Mouse (Mus musculus) embryo, embryonic 10 days (tissue): ENCODE measurements around the gene Rchy1.

Source experiments
- DNase-seq: peaks from one replicate; pipeline ENCODE4 v3.0.0-alpha.2; 2015; ENCODE audit warnings: low spot score

Gene Rchy1

DNA sequence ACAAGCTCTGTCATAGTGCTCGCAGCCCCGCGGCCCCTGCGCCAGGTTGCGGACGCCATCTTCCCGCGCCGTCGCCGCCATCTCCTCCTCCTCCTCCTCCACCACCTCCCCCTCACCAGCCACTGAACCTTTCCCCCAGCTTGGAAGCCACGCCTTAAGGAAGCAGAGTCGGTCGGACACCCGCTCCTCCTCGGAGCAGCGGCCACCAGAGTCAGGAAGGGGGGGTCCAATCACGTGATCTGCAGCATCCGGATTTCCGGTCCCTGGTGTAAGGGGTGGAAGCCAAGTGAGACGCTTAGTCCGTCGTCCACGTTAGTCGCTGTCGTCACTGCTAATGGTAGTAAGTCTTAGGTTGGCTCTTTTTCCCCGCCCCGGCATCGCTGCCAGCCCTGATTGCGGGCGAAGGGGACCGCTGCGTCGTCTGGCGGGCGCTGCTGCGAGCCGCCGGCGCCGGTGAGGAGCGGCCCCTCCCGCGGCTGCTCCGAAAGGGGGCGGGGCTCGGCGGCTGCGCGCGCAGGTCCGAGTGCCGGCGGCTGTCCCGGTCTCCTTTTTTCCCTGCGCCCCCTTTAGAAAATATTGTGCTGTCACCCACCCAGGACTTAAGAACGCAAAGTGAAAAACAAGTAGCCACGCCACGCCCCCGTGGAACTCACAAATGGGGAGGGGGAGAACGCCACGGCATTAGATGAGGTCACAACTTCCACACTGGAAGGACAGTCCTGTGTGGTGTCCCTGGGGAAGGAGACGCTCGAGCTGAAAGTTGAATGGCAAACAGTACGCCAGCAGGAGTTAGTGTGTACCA is at the start of gene Rchy1:
Rchy1 (minus strand) TSS at position 430 of the 802 bp plus-strand sequence.
- peak; percentile 97 for DNase-seq

DNA sequence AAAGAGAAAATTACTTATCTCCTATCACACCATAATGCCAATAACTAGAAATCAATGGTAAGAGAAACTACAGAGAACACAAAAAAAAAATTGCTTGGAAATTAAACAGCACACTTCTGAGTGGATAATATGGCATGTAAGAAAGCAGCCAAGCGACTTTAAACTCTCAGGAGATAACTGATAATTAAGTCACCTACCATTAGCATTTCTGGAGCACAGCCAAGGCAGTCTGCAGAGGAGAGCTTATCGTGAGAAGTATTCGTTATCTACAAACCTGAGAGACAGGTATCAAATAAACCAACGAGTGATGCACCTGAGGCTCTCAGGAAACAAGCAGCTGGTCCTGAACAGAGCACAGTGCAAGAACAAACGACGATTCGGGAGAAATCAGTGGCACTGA is 48.9 kb upstream of the Rchy1 start:
- no peak for DNase-seq

DNA sequence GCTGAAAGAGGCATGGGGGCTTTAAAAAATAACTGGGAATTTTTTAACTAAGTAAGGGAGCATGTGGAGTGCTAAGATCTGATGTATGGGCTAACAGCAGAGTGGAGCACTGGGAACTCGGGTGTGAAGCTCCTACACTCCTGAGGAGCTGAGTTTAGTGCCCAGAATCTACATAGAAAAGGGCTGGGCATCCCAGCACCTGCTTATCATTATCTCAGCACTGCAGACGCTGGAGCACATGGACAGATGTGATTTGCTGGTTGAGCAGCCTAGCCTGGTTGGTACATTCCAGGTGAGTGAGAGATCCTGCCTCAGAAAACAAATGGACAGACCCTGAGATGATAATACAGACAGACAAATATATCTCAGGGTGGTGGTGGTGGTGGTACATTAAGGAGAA is 47.0 kb upstream of the Rchy1 start:
- DNase-seq: no peak

DNA sequence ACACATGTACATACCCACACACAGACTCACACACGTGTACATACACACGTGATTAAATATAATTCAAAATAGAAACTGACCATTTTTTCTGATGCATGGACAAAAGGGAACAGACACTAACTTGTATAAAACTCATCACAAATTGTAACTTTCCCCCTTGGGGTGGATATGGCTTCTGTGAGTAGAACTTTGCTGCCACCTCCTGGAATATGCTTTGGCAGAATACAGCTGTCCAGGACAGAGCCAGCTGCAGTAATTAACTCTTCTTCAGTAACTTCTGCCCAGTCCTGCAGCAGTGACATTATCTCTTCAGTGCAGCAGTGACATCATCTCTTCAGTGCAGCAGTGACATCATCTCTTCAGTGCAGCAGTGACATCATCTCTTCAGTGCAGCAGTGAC is 40.1 kb upstream of the Rchy1 start:
- DNase-seq: peak; percentile 43

DNA sequence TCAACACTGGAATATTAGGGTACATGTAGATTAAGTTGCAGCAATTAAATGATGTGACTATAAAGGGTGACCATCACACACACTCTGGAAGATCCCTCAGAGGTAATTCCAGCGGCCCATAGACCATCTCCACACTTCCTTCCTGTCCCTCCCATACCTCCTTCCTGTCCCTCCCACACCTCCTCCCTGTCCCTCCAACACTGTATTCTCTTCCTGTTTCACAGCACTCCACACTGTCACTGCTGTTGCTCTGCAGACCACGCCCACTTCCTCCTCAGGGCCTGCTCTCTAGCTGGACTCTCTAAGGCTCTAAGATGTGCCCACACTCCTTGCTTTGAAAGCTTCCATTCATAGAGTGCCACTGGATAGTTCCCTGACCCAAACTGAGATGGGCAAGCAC is 37.9 kb upstream of the Rchy1 start:
- DNase-seq: no peak

DNA sequence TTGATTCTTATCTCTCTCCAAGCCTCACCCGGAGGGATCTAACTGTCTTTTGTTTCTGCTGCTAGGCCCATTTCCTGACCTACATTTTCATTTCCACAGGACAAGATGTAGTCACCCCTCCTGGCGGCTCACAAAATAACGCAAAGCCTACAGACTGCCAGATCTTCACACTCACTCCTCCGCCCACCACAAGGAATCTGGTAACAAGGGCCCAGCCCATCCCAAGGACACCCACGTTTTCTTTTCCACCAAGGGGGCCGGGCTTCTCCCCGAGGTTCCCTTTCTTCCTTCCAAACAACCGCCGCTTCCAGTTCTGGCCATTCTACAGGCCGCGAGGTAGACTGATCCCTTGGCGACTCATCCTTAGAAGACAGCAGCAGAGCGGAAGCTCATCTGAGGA is 31.7 kb upstream of the Rchy1 start:
- DNase-seq: no peak

DNA sequence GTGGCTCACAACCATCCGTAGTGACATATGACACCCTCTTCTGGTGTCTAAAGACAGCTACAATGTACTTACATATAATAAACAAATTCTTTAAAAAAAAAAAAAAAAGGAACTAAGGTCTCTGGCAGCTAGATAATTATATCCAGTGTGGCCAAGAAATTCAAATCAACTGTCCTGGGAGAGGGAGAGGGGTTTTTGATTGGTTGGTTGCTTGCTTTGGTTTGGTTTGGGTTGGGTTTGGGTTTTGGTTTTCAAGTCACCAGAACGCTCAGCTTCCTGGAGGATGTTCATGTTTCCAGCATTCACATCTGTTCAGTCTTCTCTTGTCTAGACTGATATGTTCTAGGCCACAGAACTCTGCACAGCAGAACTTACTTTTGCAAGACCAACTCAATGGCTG is 30.2 kb upstream of the Rchy1 start:
- no peak for DNase-seq

DNA sequence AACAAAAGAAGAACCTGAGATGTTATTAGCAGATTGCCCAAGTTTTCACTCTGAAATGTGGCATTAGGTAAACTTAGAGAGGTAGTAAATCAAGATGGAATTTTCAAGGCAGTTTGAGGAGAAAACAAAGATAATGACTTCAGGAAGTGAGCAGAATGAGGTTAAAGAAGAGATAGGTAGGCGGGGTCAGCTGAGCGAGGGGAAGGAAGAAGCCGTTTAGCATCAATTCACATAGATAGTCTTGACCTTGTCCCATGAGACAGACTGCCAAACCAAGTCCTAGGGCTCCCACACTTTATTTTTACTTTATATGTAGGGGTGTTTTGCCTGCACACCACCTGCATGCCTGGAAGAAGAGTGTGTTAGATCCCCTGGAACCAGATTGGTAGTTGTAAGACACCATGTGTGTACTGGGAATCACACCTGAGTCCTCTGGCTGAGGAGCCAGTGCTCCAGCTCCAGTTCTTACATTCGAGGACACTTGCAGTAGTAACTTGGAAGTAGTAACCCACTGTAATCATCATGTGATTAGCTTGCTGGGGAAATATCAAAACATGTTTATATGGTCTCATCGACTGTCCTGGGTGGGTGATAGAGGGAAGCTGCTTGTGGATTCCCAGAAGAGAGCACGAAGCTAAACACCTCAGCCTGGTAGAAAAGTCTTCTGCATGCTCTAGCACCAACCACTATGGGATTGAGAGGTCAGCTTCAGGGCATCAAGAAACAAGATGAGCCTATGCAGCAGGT is 28.5 kb upstream of the Rchy1 start:
- no peak for DNase-seq

DNA sequence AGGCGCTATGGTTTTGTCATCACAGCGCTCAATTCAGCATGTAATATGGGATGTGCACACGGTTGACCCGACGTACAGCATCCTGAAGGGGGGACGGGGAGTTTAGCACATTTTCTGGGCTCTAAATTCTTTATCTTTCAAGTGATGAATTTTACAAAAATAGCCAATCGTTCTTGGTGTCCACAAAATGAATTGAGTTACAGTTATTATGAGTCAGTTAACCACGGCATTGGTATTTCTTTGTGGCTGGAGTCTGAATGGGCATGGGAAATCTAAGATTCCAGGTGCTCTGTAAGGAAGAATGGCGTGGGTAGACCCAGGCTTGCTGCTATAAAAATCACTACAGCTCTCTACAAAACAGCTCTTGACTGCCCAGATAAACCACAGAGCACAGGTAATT is 26.4 kb upstream of the Rchy1 start:
- no peak for DNase-seq

DNA sequence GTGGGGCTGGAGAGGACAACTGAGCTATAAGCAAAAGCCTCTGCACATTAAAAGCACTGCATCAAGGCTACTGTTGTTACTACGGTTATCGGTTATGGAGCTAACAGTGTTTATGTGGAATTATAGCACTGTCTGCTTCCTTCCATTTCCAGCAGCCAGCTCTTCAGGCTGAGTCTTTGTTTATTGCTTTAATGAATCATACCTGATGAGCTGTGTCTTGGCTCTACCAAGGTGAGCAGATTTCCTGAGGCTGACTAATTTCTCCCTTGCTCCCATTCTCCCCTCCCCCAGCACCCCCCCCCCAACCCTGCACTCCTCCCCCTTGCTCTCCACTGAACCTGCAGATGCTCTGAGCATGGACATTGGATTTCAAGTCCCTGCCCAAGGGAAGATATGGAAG is 24.9 kb upstream of the Rchy1 start:
- no peak for DNase-seq

DNA sequence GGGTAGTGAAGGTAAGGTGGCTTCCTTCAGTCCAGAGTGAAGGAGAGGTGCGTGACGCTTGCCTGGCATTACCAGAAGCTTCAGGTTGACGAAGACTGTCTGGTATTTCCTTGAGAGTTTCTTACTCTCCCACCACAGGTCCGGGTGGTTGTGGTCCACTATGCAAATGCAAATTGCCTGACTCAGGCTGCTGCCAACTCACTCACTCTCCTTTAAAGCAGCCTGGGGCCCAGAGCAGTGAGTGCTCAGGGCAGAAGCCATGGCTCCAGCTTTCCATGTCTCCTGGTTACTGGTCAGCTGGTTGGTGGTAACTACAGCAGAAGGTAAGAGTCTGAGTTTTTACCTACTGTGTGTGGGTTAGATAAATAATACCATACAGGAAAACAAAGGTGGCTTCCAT is 24.4 kb upstream of the Rchy1 start, which contains the start of gene Odaph:
Odaph (plus strand) TSS at position 240 of the 400 bp plus-strand sequence.
- DNase-seq: no peak

DNA sequence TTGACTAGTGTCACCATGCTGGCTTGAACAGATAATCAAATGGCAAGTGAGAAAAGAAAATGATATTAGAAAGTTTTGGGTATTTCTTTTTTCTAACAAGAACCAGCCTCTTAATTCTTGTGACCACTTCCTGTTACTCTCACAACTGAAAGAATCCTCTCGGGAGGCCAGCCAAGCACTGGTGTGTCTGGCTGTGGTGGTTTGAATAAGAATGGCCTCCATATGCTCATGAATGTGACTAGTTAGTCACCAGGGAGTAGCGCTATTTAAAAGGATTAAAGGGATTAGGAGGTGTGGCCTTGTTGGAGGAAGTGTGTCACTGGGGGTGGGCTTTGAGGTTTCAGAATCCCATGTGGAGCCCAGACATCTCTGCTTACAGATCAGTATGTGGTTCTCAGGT is 22.9 kb upstream of the Rchy1 start:
- DNase-seq: no peak

DNA sequence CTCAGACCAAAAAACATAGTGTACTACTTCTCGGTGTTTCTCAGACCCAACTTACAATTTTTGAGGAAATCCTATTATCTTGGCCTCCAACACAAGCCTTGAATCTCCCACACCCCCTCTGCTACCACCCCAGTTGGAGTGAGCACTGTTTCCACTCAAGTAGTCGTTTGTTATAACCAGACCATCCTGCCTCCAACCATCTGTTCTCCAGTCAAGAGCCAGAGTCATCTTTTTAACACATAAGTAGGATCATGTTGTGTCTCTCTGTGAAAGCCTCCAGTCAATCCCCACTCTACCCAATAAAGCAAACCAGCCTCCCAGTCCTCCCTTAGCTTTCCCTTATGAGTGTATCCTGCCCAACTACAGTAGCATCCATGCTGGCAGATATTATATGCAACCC is 20.6 kb upstream of the Rchy1 start:
- DNase-seq: no peak

DNA sequence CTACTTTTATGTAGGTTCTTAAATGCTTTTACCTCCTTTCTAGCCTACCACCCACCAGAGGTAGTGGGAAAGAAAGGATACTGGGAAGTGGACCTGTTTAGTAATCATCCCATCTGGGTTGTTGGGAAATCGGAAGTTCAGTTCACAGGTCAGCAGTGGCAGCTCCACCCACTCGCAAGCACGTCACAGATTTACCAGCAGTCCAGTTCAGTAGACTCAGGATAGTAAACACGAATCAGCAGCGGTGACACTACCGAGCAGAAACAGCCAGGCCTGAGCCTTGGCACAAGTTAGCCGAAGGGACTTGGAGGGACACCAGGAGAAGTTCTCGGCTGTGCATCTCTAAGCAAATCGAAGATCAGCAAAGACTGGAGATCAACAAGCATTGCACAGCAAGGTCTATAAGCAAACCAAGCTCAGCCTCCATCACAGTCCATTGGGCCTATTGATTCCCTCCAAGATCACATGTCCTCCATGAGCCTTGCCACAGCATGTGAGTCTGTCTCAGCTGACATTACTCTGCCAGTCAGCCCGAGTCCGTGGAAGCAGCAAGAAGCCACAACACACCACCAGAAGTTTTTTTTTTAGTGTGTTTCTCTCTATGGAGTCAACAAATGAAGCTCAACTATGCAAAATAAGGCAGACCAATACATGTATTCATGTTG is 18.4 kb upstream of the Rchy1 start:
- no peak for DNase-seq

DNA sequence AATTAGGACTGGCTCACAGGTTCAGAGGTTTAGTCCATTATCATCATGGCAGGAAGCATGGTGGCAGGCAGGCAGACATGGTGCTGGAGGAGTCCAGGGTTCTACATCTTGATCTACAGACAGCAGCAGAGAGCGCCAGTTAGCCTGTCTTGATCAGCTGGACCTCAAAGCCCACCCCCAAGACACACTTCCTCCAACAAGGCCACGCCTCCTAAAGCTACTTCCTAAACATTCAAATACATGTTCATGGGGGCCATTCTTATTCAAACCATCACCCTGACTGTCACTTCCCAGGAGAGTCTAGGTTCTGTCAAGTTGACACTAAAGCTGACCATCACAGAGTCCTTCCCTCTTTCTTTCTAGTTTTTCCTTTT is 14.5 kb upstream of the Rchy1 start:
- DNase-seq: no peak

DNA sequence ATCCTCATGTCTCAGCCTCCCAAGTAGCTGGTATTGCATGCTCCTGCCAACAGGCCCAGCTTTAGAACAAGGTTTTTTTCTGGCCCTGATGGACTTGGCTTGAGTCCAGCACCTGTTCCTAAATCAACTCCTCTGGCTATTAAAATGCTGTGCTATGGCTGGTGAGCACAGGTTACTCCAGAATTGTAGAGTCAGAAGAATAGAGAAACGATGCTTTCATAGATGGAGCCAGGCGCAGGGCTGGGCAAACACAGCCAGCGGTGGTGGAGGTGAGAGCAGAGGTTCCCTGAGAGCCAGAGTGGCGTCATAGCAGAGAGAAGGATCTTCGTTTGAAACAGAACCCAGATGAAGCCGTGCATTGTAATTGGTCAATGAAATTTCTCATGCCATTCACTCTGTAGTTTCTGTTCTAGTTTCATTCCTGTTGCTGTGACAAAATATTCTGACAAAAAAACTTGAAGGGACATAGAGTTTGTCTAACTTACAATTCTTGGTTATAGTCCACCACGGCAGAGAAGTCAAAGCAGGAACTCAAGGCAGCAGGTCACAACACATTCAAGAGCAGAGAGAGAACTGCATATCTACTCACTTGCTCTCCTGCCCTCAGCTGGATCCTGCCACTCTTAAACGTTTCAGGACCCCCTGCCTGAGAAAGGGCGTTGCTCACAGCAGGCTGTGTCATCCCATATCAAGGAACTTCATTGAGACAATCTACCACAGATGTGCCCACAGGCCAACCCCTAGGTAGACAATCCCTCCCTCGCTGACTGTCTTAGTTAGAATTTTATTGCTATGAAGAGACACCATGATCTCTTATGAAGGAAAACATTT is 13.9 kb upstream of the Rchy1 start:
- DNase-seq: no peak

DNA sequence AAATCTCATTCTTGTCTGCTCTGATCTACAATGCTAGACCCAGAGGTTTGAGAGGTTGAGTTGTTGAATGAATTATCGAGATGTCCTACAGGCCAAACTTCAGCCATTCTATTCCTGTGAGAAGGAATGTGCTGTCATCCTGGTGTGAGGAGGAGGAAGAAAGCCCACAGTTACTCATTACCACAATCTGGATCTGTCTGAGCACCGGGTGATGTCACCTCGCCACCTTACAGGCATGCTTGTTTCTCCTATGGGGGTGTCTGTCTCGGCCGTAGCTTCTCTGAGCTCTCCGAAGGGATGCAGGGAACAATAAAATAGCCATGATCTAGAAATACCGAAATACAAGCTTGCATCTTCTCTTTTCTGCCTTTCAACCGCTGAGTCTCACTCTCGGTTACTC is 12.9 kb upstream of the Rchy1 start:
- DNase-seq: no peak

DNA sequence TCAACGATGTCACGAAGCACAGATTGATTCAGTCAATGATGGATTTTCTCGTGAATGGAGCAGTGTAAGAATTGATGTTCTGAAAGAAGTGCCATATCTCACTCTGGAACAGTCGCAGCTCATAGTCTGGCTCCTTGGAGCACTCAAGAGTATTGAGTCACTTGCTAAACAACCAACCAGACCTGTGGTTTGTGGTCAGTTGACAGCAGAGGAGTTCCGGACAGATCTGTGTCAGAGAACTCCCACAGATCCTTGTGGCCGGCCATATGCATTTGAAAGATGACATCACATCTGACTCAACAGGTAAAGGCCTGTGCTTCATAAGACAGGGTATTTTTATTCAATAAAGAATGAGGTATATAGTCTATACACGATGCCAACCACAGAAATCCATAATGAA is 11.1 kb upstream of the Rchy1 start:
- DNase-seq: no peak

DNA sequence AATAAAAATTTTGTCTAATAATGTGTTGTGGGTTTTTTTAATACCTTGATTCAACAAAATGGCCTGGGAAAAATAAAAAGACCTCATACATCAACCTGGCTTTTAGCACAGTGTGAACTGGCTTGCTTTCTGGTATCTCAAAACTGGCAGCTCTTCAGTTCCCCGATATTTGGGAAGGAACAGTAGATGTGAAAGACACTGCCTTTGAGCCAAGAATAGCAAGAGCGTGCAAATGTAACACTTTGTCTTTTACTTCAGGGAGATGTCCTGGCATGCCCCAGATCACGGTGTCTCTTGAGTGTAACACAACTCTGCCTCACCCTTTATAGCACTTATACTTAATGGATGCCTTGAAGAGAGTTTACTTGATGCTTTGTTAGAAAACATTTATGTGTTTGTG is 9.2 kb upstream of the Rchy1 start:
- no peak for DNase-seq

DNA sequence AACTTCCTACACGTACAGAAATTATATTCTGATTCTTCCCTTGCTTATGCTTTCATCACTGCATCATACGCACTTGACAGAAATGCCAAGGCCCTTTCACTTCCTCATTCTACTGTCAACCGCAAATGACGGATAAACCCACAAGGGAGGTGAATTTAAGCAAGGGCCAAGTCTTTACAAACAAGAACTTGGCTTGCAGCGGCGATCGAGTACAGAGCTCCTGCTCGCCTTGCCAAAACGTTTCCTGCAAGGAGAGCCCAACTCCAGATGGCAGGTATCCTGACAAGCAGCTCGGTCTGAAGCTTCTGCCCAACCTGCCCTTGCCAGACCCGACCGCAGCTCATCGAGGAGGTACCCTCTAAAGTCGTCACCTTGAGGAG is 619 bp downstream of the Rchy1 start:
- DNase-seq: no peak

DNA sequence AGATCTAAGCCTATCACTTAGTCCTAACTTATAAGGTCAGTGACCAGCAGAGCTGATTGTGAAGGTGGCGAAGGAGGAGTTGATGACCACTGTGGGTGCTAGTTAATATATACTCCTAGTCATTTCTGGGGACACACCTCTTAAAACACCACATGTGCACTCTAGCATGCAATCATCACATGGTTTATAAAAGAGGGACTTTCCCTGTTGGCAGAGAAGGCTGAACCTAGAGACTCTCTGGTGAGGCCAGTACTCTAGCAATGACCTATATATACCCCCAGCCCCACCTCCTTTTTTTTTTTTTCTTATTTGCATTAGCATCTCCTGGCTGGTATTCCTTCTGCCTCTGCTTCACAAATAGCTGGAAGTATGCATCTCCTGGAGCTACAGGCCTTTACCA is 1.5 kb downstream of the Rchy1 start:
- no peak for DNase-seq

DNA sequence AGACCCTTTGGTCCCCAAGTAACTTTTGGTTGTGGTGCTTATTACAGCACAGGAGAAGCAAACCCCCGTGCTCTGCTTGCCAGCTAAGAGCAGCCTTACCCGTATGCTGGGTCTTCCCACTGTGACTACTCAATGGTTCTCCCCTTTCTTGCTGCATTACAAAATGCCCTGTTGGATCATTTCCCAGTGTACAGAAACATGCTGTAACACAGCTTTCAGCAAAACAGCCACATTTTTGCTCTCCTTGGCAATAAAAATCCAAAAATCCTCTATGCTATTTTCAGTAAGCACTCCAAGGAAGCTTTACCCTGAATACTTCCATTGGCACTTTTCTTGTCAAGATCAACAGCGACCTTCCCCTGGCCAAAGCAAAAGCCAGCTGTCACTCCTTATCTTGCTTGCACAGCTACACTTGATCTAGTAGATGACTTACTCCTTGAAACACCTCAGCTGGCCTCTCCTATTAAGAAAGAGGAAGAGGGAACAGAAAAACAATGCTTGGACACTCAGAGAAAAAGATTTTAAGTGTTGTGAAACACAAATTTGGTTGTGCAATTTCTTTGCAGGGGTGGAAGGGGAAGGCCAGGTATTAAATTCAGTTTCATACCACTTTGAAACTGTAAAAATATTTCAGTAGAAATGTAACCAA is 2.1 kb downstream of the Rchy1 start:
- DNase-seq: no peak
